Mouse (Mus musculus) CH12.LX (cell line): ENCODE data around the gene Gm20390. TPM values are rescaled to one million over a fixed set of nuclear protein-coding genes. Genes with fewer than 3 reads are reported as not detected.

Experiments used
- DNase-seq: peaks from one replicate; pipeline ENCODE4 v3.0.0-alpha.2; 2013; ENCODE audit errors: extremely low read depth
- H3K27ac ChIP-seq: 2 replicates; pipeline ENCODE4 v1.5.1; 2012; ENCODE audit warnings: low read depth, mild to moderate bottlenecking, control low read depth, moderate library complexity; ENCODE audit not compliant: insufficient read depth
- H3K27me3 ChIP-seq: replicated peaks from 2 replicates; pipeline ENCODE3; 2012; ENCODE audit warnings: inconsistent platforms
- H3K36me3 ChIP-seq, 2 experiments: replicated peaks in 1 of 2; 2 replicates each; pipeline versions ENCODE3 to v1.6.1; 2012; ENCODE audit warnings: inconsistent platforms in 1 of 2, low read length in 1 of 2, mild to moderate bottlenecking in 1 of 2, mixed read lengths in 1 of 2, moderate library complexity in 1 of 2; ENCODE audit not compliant: control insufficient read depth in 1 of 2, insufficient read depth in 1 of 2
- H3K4me1 ChIP-seq, 2 experiments: 2 replicates each; pipeline ENCODE4 v1.6.1; 2012; ENCODE audit warnings: inconsistent platforms in 1 of 2, moderate library complexity in 1 of 2; ENCODE audit not compliant: insufficient read depth in 2 of 2, control insufficient read depth in 1 of 2
- H3K4me2 ChIP-seq: 2 replicates; pipeline ENCODE4 v1.6.1; 2012; ENCODE audit warnings: low read depth, mild to moderate bottlenecking, control low read depth; ENCODE audit not compliant: poor library complexity, insufficient read depth, severe bottlenecking
- H3K4me3 ChIP-seq, 3 experiments: fragments of 150-350 bp in 1 of 3; sonication (generic) in 1 of 3; replicated peaks in 1 of 3; 2 replicates each; pipeline versions ENCODE3 to v1.5.1; 2011 to 2012; ENCODE audit warnings: low read depth in 2 of 3, low read length in 2 of 3, mild to moderate bottlenecking in 2 of 3, moderate library complexity in 2 of 3, control low read depth in 1 of 3, improper control_type of control experiment in 1 of 3, inconsistent platforms in 1 of 3, mixed read lengths in 1 of 3; ENCODE audit not compliant: poor library complexity in 1 of 3
- H3K79me2 ChIP-seq: replicated peaks from 2 replicates; pipeline ENCODE4 v1.6.1; 2012; ENCODE audit warnings: mild to moderate bottlenecking, moderate library complexity; ENCODE audit not compliant: control insufficient read depth, poor library complexity, insufficient read depth, severe bottlenecking; ENCODE audit errors: extremely low read depth
- H3K9ac ChIP-seq: 2 replicates; pipeline ENCODE4 v1.6.1; 2012; ENCODE audit warnings: low read depth, mild to moderate bottlenecking, control low read depth, moderate library complexity; ENCODE audit not compliant: insufficient read depth
- H3K9me3 ChIP-seq: replicated peaks from 2 replicates; pipeline ENCODE3; 2012; ENCODE audit warnings: low read length, inconsistent platforms, mixed read lengths
- BHLHE40 ChIP-seq: IDR thresholded peaks from 2 replicates; pipeline ENCODE4 v1.6.1; 2011; ENCODE audit warnings: mild to moderate bottlenecking, low read depth, low read length, improper control_type of control experiment
- CHD2 ChIP-seq: IDR thresholded peaks from 2 replicates; pipeline ENCODE4 v1.6.1; 2011; ENCODE audit warnings: low read length, improper control_type of control experiment
- CTCF ChIP-seq, 2 experiments: IDR thresholded peaks in 1 of 2; conservative IDR thresholded peaks in 1 of 2; 2 replicates each; pipeline ENCODE4 v1.5.1; 2011 to 2012; ENCODE audit warnings: low read depth in 2 of 2, low read length in 2 of 2, improper control_type of control experiment in 1 of 2, inconsistent platforms in 1 of 2, mild to moderate bottlenecking in 1 of 2, moderate library complexity in 1 of 2
- ELF1 ChIP-seq: IDR thresholded peaks from 2 replicates; pipeline ENCODE4 v1.6.1; 2014; ENCODE audit warnings: low read depth, mild to moderate bottlenecking, inconsistent platforms, low read length, improper control_type of control experiment
- EP300 ChIP-seq: IDR thresholded peaks from 2 replicates; pipeline ENCODE4 v1.6.1; 2011; ENCODE audit warnings: low read length, improper control_type of control experiment
- ETS1 ChIP-seq: conservative IDR thresholded peaks from 2 replicates; pipeline ENCODE4 v1.6.1; 2012; ENCODE audit warnings: low read depth, mild to moderate bottlenecking, inconsistent platforms, low read length, improper control_type of control experiment, moderate library complexity
- HCFC1 ChIP-seq: IDR thresholded peaks from 2 replicates; pipeline ENCODE4 v1.6.1; 2012; ENCODE audit warnings: low read depth, mild to moderate bottlenecking, inconsistent platforms, low read length, improper control_type of control experiment
- JUND ChIP-seq: conservative IDR thresholded peaks from 2 replicates; pipeline ENCODE4 v1.6.1; 2011; ENCODE audit warnings: low read depth, low read length, improper control_type of control experiment
- KAT2A ChIP-seq: IDR thresholded peaks from 2 replicates; pipeline ENCODE4 v1.6.1; 2012; ENCODE audit warnings: low read length, improper control_type of control experiment, inconsistent platforms; ENCODE audit not compliant: insufficient replicate concordance
- MAFK ChIP-seq: IDR thresholded peaks from 2 replicates; pipeline ENCODE4 v1.6.1; 2011; ENCODE audit warnings: low read length, improper control_type of control experiment; ENCODE audit not compliant: insufficient replicate concordance
- MAZ ChIP-seq: IDR thresholded peaks from 2 replicates; pipeline ENCODE4 v1.6.1; 2012; ENCODE audit warnings: low read depth, mild to moderate bottlenecking, inconsistent platforms, low read length, improper control_type of control experiment, moderate library complexity
- MEF2A ChIP-seq: IDR thresholded peaks from 2 replicates; pipeline ENCODE4 v1.6.1; 2014; ENCODE audit warnings: low read depth, mild to moderate bottlenecking, inconsistent platforms, low read length, improper control_type of control experiment, borderline replicate concordance
- MXI1 ChIP-seq: IDR thresholded peaks from 2 replicates; pipeline ENCODE4 v1.6.1; 2011; ENCODE audit warnings: mild to moderate bottlenecking, low read depth, low read length, improper control_type of control experiment
- MYC ChIP-seq: IDR thresholded peaks from 2 replicates; pipeline ENCODE4 v1.6.1; 2011; ENCODE audit warnings: low read depth, mild to moderate bottlenecking, improper control_type of control experiment, low read length
- NELFE ChIP-seq: IDR thresholded peaks from 2 replicates; pipeline ENCODE4 v1.6.1; 2011; ENCODE audit warnings: low read depth, low read length, improper control_type of control experiment
- NRF1 ChIP-seq: IDR thresholded peaks from 2 replicates; pipeline ENCODE4 v1.6.1; 2014; ENCODE audit warnings: low read depth, mild to moderate bottlenecking, inconsistent platforms, low read length, improper control_type of control experiment, moderate library complexity
- PAX5 ChIP-seq: IDR thresholded peaks from 2 replicates; pipeline ENCODE4 v1.6.1; 2012; ENCODE audit warnings: low read length, inconsistent platforms, mixed read lengths
- RAD21 ChIP-seq: IDR thresholded peaks from 2 replicates; pipeline ENCODE4 v1.6.1; 2011; ENCODE audit warnings: low read depth, mild to moderate bottlenecking, low read length, improper control_type of control experiment, moderate library complexity
- RCOR1 ChIP-seq: conservative IDR thresholded peaks from 2 replicates; pipeline ENCODE4 v1.6.1; 2012; ENCODE audit warnings: low read depth, mild to moderate bottlenecking, inconsistent platforms, low read length, improper control_type of control experiment
- SIN3A ChIP-seq: IDR thresholded peaks from 2 replicates; pipeline ENCODE4 v1.6.1; 2012; ENCODE audit warnings: low read length, improper control_type of control experiment, inconsistent platforms
- SMC3 ChIP-seq: IDR thresholded peaks from 2 replicates; pipeline ENCODE4 v1.6.1; 2011; ENCODE audit warnings: low read depth, low read length, improper control_type of control experiment
- UBTF ChIP-seq: IDR thresholded peaks from 2 replicates; pipeline ENCODE4 v1.6.1; 2012; ENCODE audit warnings: low read depth, mild to moderate bottlenecking, inconsistent platforms, low read length, improper control_type of control experiment, moderate library complexity
- USF1 ChIP-seq: IDR thresholded peaks from 2 replicates; pipeline ENCODE4 v1.6.1; 2014; ENCODE audit warnings: low read depth, mild to moderate bottlenecking, inconsistent platforms, low read length, improper control_type of control experiment
- ZKSCAN1 ChIP-seq: IDR thresholded peaks from 2 replicates; pipeline ENCODE4 v1.6.1; 2012; ENCODE audit warnings: low read depth, inconsistent platforms, low read length, improper control_type of control experiment, borderline replicate concordance
- ZMIZ1 ChIP-seq: IDR thresholded peaks from 2 replicates; pipeline ENCODE4 v1.6.1; 2012; ENCODE audit warnings: low read depth, mild to moderate bottlenecking, inconsistent platforms, low read length, improper control_type of control experiment
- dilution Hi-C: fragments of 300-500 bp; cut with MboI; formaldehyde crosslinking; loops from 2 replicates; pipeline ENCODE4 v1.14.3; 2020; ENCODE audit warnings: low sequenced_read_pairs; ENCODE audit not compliant: extremely low pct_unique_long_range_greater_than_20kb, extremely low pct_ligation_motif_present
- in situ Hi-C: fragments of 300-500 bp; cut with MboI; formaldehyde crosslinking; loops from 3 replicates; pipeline ENCODE4 v1.14.3; 2019; ENCODE audit warnings: low sequenced_read_pairs, low pct_ligation_motif_present, low pct_unique_long_range_greater_than_20kb, mixed read lengths
- polyA plus RNA-seq: library from polyadenylated mRNA; unstranded; fragments of >175 nt; gene quantifications from 2 replicates; pipeline ENCODE4 v1.2.1, GENCODE M21; 2012; ENCODE audit warnings: low read depth; ENCODE audit not compliant: insufficient read length
- total RNA-seq, 2 experiments: library from RNA; depleted of rRNA; stranded (reverse); fragments of 300-350 nt in 1 of 2; fragments of >200 nt in 1 of 2; gene quantifications; 2 replicates each; pipeline ENCODE4 v1.2.3; 2012 to 2014

Gm20390 gene
- total and polyA plus RNA-seq, 3 experiments = 136 to 717 (median 691) TPM

- Histone ChIP-seq H3K4me1 (peaks cover 13 to 31% of the 10 kb centered on the region in 2 experiments), H3K27ac (no peak overlapping the region), H3K9ac (no peak overlapping the region), H3K79me2 (no peaks in the 10 kb centered on the region), H3K9me3 (no peaks in the 10 kb centered on the region), H3K36me3 (no peaks in the 10 kb centered on the region), H3K4me2 (no peak overlapping the region), H3K27me3 (no peaks in the 10 kb centered on the region), H3K4me3 (no peak overlapping the region)
- dilution Hi-C loops = no loop called here
- TF ChIP-seq RAD21 (no peak), SMC3 (no peak), MYC (no peak), CHD2 (no peak), ZKSCAN1 (no peak), NRF1 (no peak), PAX5 (no peak), CTCF (conservative IDR thresholded peaks at IDR 0.05 in 1 of 2, IDR thresholded peaks at IDR 0.05 in 1 of 2; ENCODE audit: low read depth in 2 of 2, low read length in 2 of 2) (no peak), KAT2A (no peak), JUND (no peak), ZMIZ1 (no peak), RCOR1 (no peak), UBTF (no peak), EP300 (no peak), USF1 (no peak), MAZ (no peak)
- DNase-seq = no peak
- in situ Hi-C loops = no loop called here
Measured at GRCm38 (mm10) chr11:93985265-93985664, 17.2 kb upstream of the Gm20390 start.

- Histone ChIP-seq H3K9ac (no peak overlapping the region), H3K79me2 (no peaks in the 10 kb centered on the region), H3K27me3 (no peaks in the 10 kb centered on the region), H3K9me3 (no peaks in the 10 kb centered on the region), H3K4me1 (peaks cover 13 to 31% of the 10 kb centered on the region in 2 experiments), H3K4me2 (no peak overlapping the region), H3K4me3 (no peak overlapping the region)
- no peak for DNase-seq
- dilution Hi-C loops = no loop called here
- in situ Hi-C loops = no loop called here
- no peak for TF ChIP-seq SIN3A
- TF ChIP-seq RCOR1 = no peak
- no peak for TF ChIP-seq MAFK
- no peak for TF ChIP-seq USF1
- no peak for TF ChIP-seq NELFE
- no peak for TF ChIP-seq EP300
- TF ChIP-seq BHLHE40 = no peak
- TF ChIP-seq MAZ = no peak
- TF ChIP-seq ELF1 = no peak
- no peak for TF ChIP-seq HCFC1
- no peak for TF ChIP-seq KAT2A
- no peak for TF ChIP-seq MXI1
- TF ChIP-seq SMC3 = no peak
- no peak for TF ChIP-seq ETS1
- TF ChIP-seq UBTF = no peak
- no peak for TF ChIP-seq MEF2A
- TF ChIP-seq, all 38 proteins: peak for 0
- H3K36me3 ChIP-seq = no peaks in the 10 kb centered on the region
- H3K27ac ChIP-seq = no peak overlapping the region
Measured at GRCm38 (mm10) chr11:93984619-93985018, 16.5 kb upstream of the Gm20390 start.
